Mouse (Mus musculus): ENCODE data around the gene Fam221a.

DNA sequence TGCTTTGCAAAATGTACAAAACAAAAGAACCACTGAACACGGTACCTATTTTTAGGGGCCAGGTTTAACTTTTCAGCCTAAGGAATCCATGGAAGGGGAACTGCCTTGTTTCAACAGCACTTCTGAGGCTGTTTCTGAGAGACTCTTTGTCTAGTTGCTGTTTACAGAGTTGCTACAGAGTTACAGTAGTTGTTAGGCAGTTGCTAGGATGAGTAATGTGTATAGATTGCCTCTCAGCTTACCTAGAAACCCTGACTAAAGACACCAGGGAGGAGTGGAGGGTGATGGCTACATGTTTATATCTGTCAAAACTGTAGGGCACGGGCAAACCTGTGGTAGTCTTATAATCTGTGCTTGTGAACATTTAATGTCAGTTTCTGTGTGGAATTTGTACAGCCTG, 6.4 kb downstream of the Fam221a start:
- TF ChIP-seq CTCF (IDR thresholded peaks at IDR 0.05; ENCODE audit: low read depth): no peak
- TF ChIP-seq EP300 (IDR thresholded peaks at IDR 0.05; ENCODE audit: low read depth): no peak
